Mouse (Mus musculus): ENCODE data around the gene Faf2. TPM values are rescaled to one million over a fixed set of nuclear protein-coding genes. Genes with fewer than 3 reads are reported as not detected.

Gene Faf2
- total and polyA plus RNA-seq, 2 experiments from 2014 or later = 49.3 to 60.5 TPM

- Histone ChIP-seq H3K4me2 (ENCODE audit: low read depth) (no peak overlapping the region), H3K27me3 (ENCODE audit: insufficient read depth, low read length) (no peaks in the 10 kb centered on the region), H3K4me1 (ENCODE audit: insufficient read depth) (peaks cover 13% of the 10 kb centered on the region; the same call in 1 of the 2 replicates), H3K36me3 (ENCODE audit: insufficient read depth) (peaks cover 37% of the 10 kb centered on the region), H3K9ac (no peak overlapping the region), H3K9me3 (ENCODE audit: low read length) (no peaks in the 10 kb centered on the region), H3K4me3 (ENCODE audit: low read depth, low read length) (no peak overlapping the region), H3K27ac (ENCODE audit: low read depth, low read length) (no peak overlapping the region)
- no peak for TF ChIP-seq CTCF (IDR thresholded peaks at IDR 0.05; ENCODE audit: low read depth)
- DNase-seq (no peak), ATAC-seq (no peak)
- 78% methylated on average over 5 of the region's 5 CpGs for WGBS
Measured at GRCm38 (mm10) chr13:54605426-54605825, 16.2 kb upstream of the Faf2 start.

DNA sequence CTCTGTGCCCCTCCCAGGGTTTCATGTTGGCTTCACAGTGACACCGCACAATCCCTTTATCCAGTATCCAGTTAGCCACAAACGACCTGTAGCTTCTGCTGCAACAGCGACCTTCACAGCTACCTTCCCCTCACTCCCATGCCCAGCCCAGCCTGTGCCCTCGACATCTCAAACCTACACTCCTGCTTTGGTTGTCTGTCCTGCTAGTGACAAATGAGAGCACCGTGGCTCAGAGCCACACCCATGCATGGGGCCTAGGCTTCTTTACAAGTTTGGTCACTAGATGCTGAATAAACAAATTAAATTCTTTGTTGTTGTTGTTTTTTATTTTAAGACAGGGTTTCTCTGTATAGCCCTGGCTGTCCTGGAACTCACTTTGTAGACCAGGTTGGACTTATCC lies 14.4 kb upstream of the Faf2 start:
- Histone ChIP-seq H3K9me3 (ENCODE audit: low read length) (no peaks in the 10 kb centered on the region), H3K9ac (no peak overlapping the region), H3K36me3 (ENCODE audit: insufficient read depth) (peaks cover 32% of the 10 kb centered on the region), H3K4me2 (ENCODE audit: low read depth) (no peak overlapping the region), H3K4me1 (ENCODE audit: insufficient read depth) (peaks cover 13% of the 10 kb centered on the region; the same call in 1 of the 2 replicates), H3K27me3 (ENCODE audit: insufficient read depth, low read length) (no peaks in the 10 kb centered on the region), H3K4me3 (ENCODE audit: low read depth, low read length) (no peak overlapping the region), H3K27ac (ENCODE audit: low read depth, low read length) (no peak overlapping the region)
- no peak for TF ChIP-seq CTCF (IDR thresholded peaks at IDR 0.05; ENCODE audit: low read depth)
- no peak for ATAC-seq
- WGBS = 72% methylated on average over 5 of the region's 5 CpGs
- no peak for DNase-seq

DNA sequence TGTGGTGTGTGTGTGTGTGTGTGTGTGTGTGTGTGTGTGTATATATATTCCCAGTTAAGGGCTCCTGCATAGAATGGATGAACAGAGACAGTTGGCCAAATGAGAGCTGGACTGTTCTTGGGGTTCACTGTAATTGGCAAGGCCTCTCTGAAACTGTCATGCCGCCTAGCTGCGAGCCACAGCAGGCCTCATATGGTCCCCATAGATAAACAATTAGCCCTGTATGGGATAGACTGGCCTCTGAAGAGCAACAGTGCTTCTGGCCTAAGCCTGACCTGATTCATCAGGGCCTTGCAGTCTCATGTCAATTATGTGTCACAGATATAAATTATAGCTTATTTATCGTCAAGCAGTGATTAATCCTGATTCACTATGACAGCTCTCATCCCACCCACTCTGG lies 13.6 kb upstream of the Faf2 start:
- H3K9me3 ChIP-seq (ENCODE audit: low read length) = no peaks in the 10 kb centered on the region
- no peak overlapping the region for H3K27ac ChIP-seq (ENCODE audit: low read depth, low read length)
- no peak overlapping the region for H3K4me3 ChIP-seq (ENCODE audit: low read depth, low read length)
- DNase-seq (no peak), ATAC-seq (no peak)
- 68% methylated on average over 3 of the region's 3 CpGs for WGBS
- TF ChIP-seq CTCF (IDR thresholded peaks at IDR 0.05; ENCODE audit: low read depth) = no peak
- peaks cover 13% of the 10 kb centered on the region; the same call in 1 of the 2 replicates for H3K4me1 ChIP-seq (ENCODE audit: insufficient read depth)
- no peak overlapping the region for H3K9ac ChIP-seq
- peaks cover 31% of the 10 kb centered on the region for H3K36me3 ChIP-seq (ENCODE audit: insufficient read depth)
- H3K4me2 ChIP-seq (ENCODE audit: low read depth) = peak overlapping the region; percentile 73
- no peaks in the 10 kb centered on the region for H3K27me3 ChIP-seq (ENCODE audit: insufficient read depth, low read length)

DNA sequence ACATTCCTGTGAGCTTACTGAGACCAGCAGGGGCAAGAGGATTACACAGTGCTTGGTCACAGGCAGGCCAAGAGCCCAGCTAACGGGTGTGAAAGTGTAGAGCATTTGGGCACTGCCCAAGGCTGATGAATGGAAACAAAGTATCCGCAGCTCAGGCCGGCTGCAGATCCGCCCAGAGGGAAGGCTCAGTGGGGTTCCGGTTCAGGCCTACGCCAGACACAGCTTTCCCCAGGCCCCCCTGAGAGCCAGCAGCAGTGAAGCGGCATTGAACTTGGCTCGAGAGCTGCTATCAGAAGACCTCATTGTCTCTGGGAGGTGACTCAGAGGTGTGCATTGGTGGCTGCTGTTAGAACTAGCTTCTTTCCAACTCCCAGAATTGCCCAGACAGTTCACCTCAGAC lies 12.9 kb upstream of the Faf2 start:
- H3K9ac ChIP-seq = peak overlapping the region; percentile 45
- peaks cover 13% of the 10 kb centered on the region; the same call in 1 of the 2 replicates for H3K4me1 ChIP-seq (ENCODE audit: insufficient read depth)
- WGBS = 7% methylated on average over 8 of the region's 8 CpGs
- H3K36me3 ChIP-seq (ENCODE audit: insufficient read depth) = peaks cover 25% of the 10 kb centered on the region
- TF ChIP-seq CTCF (IDR thresholded peaks at IDR 0.05; ENCODE audit: low read depth) = no peak
- no peaks in the 10 kb centered on the region for H3K9me3 ChIP-seq (ENCODE audit: low read length)
- no peaks in the 10 kb centered on the region for H3K27me3 ChIP-seq (ENCODE audit: insufficient read depth, low read length)
- DNase-seq (peak; percentile 43), ATAC-seq (peak; percentile 33)
- peak overlapping the region; percentile 73 for H3K4me2 ChIP-seq (ENCODE audit: low read depth)
- H3K27ac ChIP-seq (ENCODE audit: low read depth, low read length) = no peak overlapping the region
- peak overlapping the region; percentile 3; the same call in 1 of the 2 replicates for H3K4me3 ChIP-seq (ENCODE audit: low read depth, low read length)

DNA sequence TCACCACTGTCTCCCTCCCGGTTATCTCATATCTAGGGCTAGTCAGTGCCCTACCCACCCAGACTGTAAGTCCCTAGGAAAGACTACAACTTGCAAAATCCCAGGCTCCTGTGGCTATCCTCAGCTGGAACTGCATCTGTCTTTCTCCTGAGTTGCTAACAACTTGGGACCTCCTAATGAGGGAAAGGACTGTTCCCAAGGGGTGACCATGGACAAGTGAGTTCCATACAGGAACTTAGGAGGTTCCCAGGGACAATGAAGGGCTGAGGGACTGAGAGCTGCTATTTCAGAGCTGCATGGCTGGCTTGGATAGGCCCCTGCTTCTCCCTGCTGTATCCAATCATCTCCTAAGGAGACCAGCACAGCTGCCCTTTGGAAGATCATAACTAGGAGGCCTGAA lies 12.3 kb upstream of the Faf2 start:
- Histone ChIP-seq H3K36me3 (ENCODE audit: insufficient read depth) (peaks cover 22% of the 10 kb centered on the region), H3K4me3 (ENCODE audit: low read depth, low read length) (peak overlapping the region; percentile 3; the same call in 1 of the 2 replicates), H3K9ac (peak overlapping the region; percentile 45; the same call in 1 of the 2 replicates), H3K27ac (ENCODE audit: low read depth, low read length) (no peak overlapping the region), H3K27me3 (ENCODE audit: insufficient read depth, low read length) (no peaks in the 10 kb centered on the region), H3K9me3 (ENCODE audit: low read length) (no peaks in the 10 kb centered on the region), H3K4me2 (ENCODE audit: low read depth) (peak overlapping the region; percentile 73), H3K4me1 (ENCODE audit: insufficient read depth) (peaks cover 13% of the 10 kb centered on the region; the same call in 1 of the 2 replicates)
- ATAC-seq (no peak), DNase-seq (no peak)
- WGBS = 7% methylated on average over 1 of the region's 1 CpGs
- TF ChIP-seq CTCF (IDR thresholded peaks at IDR 0.05; ENCODE audit: low read depth) = no peak

DNA sequence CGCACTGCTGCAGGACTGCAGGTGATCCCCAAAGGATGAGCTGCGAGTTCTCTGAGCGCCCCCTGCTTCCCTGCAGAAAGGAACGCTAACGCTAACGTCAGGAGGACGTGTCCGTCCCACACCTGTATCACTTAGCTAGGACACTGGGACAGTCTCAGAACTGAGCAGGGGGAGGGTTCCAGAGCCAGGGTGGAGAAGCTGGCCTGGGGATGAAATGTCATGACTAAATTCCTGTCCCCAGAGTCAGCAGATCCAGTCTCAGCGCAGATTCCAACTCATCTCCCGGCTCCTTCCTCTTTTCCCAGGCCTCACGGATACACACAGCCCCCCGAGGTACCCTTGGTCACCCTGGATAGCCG lies 11.0 kb upstream of the Faf2 start:
- H3K27me3 ChIP-seq (ENCODE audit: insufficient read depth, low read length) = no peaks in the 10 kb centered on the region
- H3K4me1 ChIP-seq (ENCODE audit: insufficient read depth) = peaks cover 13% of the 10 kb centered on the region; the same call in 1 of the 2 replicates
- TF ChIP-seq CTCF (IDR thresholded peaks at IDR 0.05; ENCODE audit: low read depth) = peak; percentile 35; the same call in 1 of the 2 replicates
- ATAC-seq (peak; percentile 19), DNase-seq (peak; percentile 40)
- peaks cover 9% of the 10 kb centered on the region for H3K36me3 ChIP-seq (ENCODE audit: insufficient read depth)
- peak overlapping the region; percentile 95 for H3K9ac ChIP-seq
- H3K4me3 ChIP-seq (ENCODE audit: low read depth, low read length) = peak overlapping the region; percentile 81
- 9% methylated on average over 13 of the region's 13 CpGs for WGBS
- H3K9me3 ChIP-seq (ENCODE audit: low read length) = no peaks in the 10 kb centered on the region
- H3K27ac ChIP-seq (ENCODE audit: low read depth, low read length) = peak overlapping the region; percentile 85
- peak overlapping the region; percentile 73 for H3K4me2 ChIP-seq (ENCODE audit: low read depth)

GRCm38 (mm10) chr13:54610972-54611754 lies 10.4 kb upstream of the Faf2 start, which contains the start of gene Cltb:
TSS of gene Cltb (minus strand) at chr13:54611344.
- H3K9me3 ChIP-seq (ENCODE audit: low read length) = no peaks in the 10 kb centered on the region
- peak within 1 kb of the TSS; percentile 81 for H3K4me3 ChIP-seq (ENCODE audit: low read depth, low read length)
- H3K4me2 ChIP-seq (ENCODE audit: low read depth) = peak within 1 kb of the TSS; percentile 73
- DNase-seq (peak; percentile 91), ATAC-seq (peak; percentile 89)
- peaks cover 4% of the 10 kb centered on the region for H3K36me3 ChIP-seq (ENCODE audit: insufficient read depth)
- WGBS = 5% methylated on average over 65 of the region's 66 CpGs
- H3K27me3 ChIP-seq (ENCODE audit: insufficient read depth, low read length) = no peaks in the 10 kb centered on the region
- peaks cover 13% of the 10 kb centered on the region; the same call in 1 of the 2 replicates for H3K4me1 ChIP-seq (ENCODE audit: insufficient read depth)
- peak within 1 kb of the TSS; percentile 95 for H3K9ac ChIP-seq
- peak within 1 kb of the TSS; percentile 85 for H3K27ac ChIP-seq (ENCODE audit: low read depth, low read length)
- TF ChIP-seq CTCF (IDR thresholded peaks at IDR 0.05; ENCODE audit: low read depth) = no peak

All from forebrain, postnatal 0 days (tissue).